Mouse (Mus musculus): Measurements from ENCODE around the gene Rab36. TPM values are rescaled to one million over a fixed set of nuclear protein-coding genes. Genes with fewer than 3 reads are reported as not detected.

Rab36 gene
- 3.4 and 4.1 TPM in 2 replicates for polyA plus RNA-seq (2016; fragmentation: Nextera tagmentation; extraction: Ambion mirVana)

- no peaks in the 10 kb centered on the region for H3K36me3 ChIP-seq
- H3K4me1 ChIP-seq: peaks cover 19% of the 10 kb centered on the region
- H3K9me3 ChIP-seq (replicated peaks): no peaks in the 10 kb centered on the region
- peak within 1 kb of the TSS; percentile 59 for H3K4me2 ChIP-seq
- peak within 1 kb of the TSS; percentile 25; the same call in 1 of the 2 replicates for H3K27ac ChIP-seq
- no peaks in the 10 kb centered on the region for H3K27me3 ChIP-seq (replicated peaks)
- peak within 1 kb of the TSS; percentile 22; the same call in 1 of the 2 replicates for H3K9ac ChIP-seq
- peak within 1 kb of the TSS; percentile 41 for H3K4me3 ChIP-seq
- under 1% methylated on average over 36 of the region's 36 CpGs for WGBS (ENCODE audit: insufficient replicate concordance)
- peak; percentile 88 for ATAC-seq
These were observed at the start of gene Rab36 for GRCm38 (mm10) chr10:75036883-75037379. TSS of gene Rab36 (plus strand) at chr10:75037058.

DNA sequence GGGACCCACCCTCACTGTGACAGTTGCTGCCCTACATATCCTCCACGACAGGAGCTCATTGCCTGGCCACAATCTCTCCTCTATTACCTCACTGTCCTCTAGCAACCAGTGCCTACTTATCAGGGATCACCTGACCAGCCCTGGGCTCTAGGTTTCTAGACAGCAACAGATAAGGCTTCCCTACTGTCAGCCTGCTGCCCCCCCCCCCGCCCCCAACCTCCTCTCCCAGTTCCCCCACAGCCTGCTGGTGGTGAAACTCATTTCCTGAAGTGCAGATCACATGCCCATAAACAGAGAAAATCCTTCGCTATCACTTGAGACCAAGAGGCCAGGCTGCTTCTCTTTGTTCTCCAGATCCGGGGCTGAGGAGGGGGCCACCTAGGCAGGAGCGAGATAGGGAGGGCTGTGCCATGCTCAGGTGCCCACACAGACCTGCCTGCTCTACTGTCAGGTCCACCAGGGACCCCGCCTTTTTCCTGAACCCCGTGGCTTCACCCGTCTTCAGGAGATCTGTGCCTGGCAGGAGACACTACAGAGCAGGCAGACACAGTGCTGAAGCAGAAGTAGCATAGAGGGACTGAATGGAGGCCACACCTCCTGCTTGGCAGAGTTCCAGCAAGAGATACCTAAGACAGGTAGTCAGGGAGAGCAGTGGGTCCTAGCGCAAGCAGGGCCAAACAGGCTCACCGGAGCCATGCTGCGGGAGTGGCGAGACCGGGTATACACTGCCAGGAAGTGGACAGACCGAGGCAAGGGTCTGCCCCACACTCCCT lies 49.0 kb upstream of the Rab36 start:
- H3K27ac ChIP-seq: no peak overlapping the region; the same call in 1 of the 2 replicates
- 15% methylated on average over 14 of the region's 14 CpGs for WGBS (ENCODE audit: insufficient replicate concordance)
- H3K27me3 ChIP-seq (replicated peaks): peaks cover 14% of the 10 kb centered on the region; the same call in 1 of the 2 replicates
- H3K4me2 ChIP-seq: peak overlapping the region; percentile 25; the same call in 1 of the 2 replicates
- H3K4me3 ChIP-seq: no peak overlapping the region
- H3K36me3 ChIP-seq: no peaks in the 10 kb centered on the region
- H3K4me1 ChIP-seq: peaks cover 30% of the 10 kb centered on the region
- no peaks in the 10 kb centered on the region for H3K9me3 ChIP-seq (replicated peaks)
- ATAC-seq: peak; percentile 58
- no peak overlapping the region for H3K9ac ChIP-seq

- ATAC-seq: no peak
- no peaks in the 10 kb centered on the region for H3K36me3 ChIP-seq
- H3K4me3 ChIP-seq: no peak overlapping the region
- 60% methylated on average over 4 of the region's 4 CpGs for WGBS (ENCODE audit: insufficient replicate concordance)
- no peaks in the 10 kb centered on the region for H3K9me3 ChIP-seq (replicated peaks)
- H3K9ac ChIP-seq: no peak overlapping the region
- no peak overlapping the region for H3K4me2 ChIP-seq
- peaks cover 33% of the 10 kb centered on the region for H3K4me1 ChIP-seq
- no peak overlapping the region for H3K27ac ChIP-seq
- peaks cover 33% of the 10 kb centered on the region for H3K27me3 ChIP-seq (replicated peaks)
These were observed 47.0 kb upstream of the Rab36 start for GRCm38 (mm10) chr10:74989814-74990213.

DNA sequence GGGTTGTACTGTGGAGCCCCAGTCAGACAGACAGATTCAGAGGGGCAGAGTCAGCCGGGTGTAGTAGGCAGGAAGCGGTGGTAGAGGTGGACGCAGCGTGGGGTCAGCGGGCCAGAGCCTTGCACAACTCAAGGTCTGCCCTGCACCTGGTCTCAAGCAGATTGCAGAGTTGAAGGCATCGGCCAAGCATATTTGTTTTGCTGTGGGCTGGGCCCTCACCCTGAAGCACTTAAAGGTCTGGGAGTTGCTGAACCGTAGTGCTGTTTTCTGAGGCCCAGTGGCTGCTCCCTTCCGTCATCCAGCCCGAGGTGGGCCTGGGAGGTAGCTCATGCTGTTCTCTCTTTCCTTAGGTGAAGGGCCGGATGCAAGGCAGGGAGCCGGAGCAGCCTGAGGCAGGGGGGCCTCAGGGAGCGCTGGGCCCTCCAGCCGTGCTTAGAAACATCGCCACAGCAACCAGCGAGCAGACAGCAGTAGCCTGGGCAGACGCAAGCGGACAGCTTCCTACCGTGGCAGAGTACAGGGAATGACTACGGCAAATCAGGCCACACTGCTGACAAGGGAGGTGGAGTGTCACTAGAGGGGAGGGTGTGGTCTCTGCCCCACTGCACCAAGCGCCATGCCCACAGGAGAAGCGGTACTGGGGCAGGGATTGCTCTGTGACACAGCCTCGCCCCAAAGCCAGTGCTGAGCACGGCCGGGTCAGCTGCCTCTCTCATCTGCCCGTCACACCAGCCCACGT lies 46.1 kb upstream of the Rab36 start:
- Histone ChIP-seq H3K9me3 (replicated peaks) (no peaks in the 10 kb centered on the region), H3K27ac (no peak overlapping the region), H3K4me3 (no peak overlapping the region), H3K4me1 (peaks cover 42% of the 10 kb centered on the region), H3K9ac (no peak overlapping the region), H3K4me2 (no peak overlapping the region), H3K36me3 (no peaks in the 10 kb centered on the region), H3K27me3 (replicated peaks) (peaks cover 42% of the 10 kb centered on the region)
- WGBS (ENCODE audit: insufficient replicate concordance): 63% methylated on average over 26 of the region's 26 CpGs
- ATAC-seq: no peak

DNA sequence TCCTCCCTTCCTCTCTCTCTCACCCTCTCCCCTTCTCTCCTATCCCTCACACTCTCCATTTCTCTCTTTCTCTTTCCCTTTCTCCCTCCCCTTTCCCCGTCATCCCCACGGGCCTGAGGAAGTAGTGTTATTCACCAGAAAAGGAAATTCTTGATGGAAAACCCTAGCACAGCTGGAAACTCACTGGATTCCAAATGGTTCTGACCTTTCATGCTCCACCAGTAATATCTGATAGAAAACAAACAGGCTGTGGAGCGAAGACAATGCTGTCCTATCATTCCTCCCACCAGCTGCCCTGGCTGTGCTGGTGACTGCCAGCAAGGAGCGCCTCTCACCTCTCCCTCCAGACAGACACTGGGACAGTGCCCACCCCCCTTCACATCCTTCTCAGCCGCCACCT lies 42.0 kb upstream of the Rab36 start:
- no peak overlapping the region for H3K27ac ChIP-seq

DNA sequence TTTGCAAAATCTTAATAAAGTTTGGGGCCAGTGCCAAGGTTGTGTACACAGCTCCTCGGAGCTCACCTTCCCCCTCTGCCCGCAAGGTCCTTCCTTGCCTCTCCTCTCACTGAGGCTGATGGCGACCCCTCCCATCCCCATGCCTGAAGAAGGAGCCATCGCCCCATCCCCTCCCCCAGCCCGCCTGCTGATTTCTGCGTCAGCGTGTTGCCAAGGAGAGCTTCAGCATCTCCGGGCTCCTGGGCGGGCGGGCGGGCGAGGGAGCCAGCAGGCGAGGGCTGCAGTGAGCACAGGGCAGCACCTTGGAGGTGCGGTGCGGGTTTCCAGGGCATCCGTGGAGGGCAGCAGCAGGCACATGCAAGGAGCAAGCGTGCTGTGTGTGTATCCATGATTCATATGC lies 41.5 kb upstream of the Rab36 start:
- H3K4me1 ChIP-seq: peaks cover 18% of the 10 kb centered on the region
- no peak overlapping the region for H3K9ac ChIP-seq
- H3K27ac ChIP-seq: no peak overlapping the region
- H3K4me2 ChIP-seq: peak overlapping the region; percentile 32; the same call in 1 of the 2 replicates
- no peaks in the 10 kb centered on the region for H3K9me3 ChIP-seq (replicated peaks)
- 32% methylated on average over 17 of the region's 17 CpGs for WGBS (ENCODE audit: insufficient replicate concordance)
- H3K36me3 ChIP-seq: no peaks in the 10 kb centered on the region
- peaks cover 43% of the 10 kb centered on the region for H3K27me3 ChIP-seq (replicated peaks)
- ATAC-seq: no peak
- no peak overlapping the region for H3K4me3 ChIP-seq

More for the DNA sequence above, 42.0 kb upstream of the Rab36 start:
- Histone ChIP-seq H3K4me2 (no peak overlapping the region), H3K4me3 (no peak overlapping the region), H3K27me3 (replicated peaks) (peaks cover 43% of the 10 kb centered on the region), H3K9me3 (replicated peaks) (no peaks in the 10 kb centered on the region), H3K36me3 (no peaks in the 10 kb centered on the region), H3K9ac (no peak overlapping the region), H3K4me1 (peaks cover 18% of the 10 kb centered on the region)
- no peak for ATAC-seq
- 24% methylated on average over 5 of the region's 5 CpGs for WGBS (ENCODE audit: insufficient replicate concordance)

- H3K36me3 ChIP-seq: no peaks in the 10 kb centered on the region
- H3K4me1 ChIP-seq: peaks cover 18% of the 10 kb centered on the region
- no peak overlapping the region for H3K4me2 ChIP-seq
- ATAC-seq: no peak
- no peak overlapping the region for H3K27ac ChIP-seq
- H3K27me3 ChIP-seq (replicated peaks): 0 out of 2 replicates have a peak, but pooled peaks cover 5% of the 10 kb centered on the region
- no peak overlapping the region for H3K9ac ChIP-seq
- H3K4me3 ChIP-seq: no peak overlapping the region
- no peaks in the 10 kb centered on the region for H3K9me3 ChIP-seq (replicated peaks)
- WGBS (ENCODE audit: insufficient replicate concordance): 80% methylated on average over 8 of the region's 8 CpGs
These were observed 35.5 kb upstream of the Rab36 start for GRCm38 (mm10) chr10:75001391-75001790.

GRCm38 (mm10) chr10:75004067-75004466 lies 32.8 kb upstream of the Rab36 start:
- peak; percentile 68 for ATAC-seq
- H3K4me3 ChIP-seq: no peak overlapping the region
- H3K9me3 ChIP-seq (replicated peaks): no peaks in the 10 kb centered on the region
- WGBS (ENCODE audit: insufficient replicate concordance): 25% methylated on average over 3 of the region's 3 CpGs
- 0 out of 2 replicates have a peak, but pooled peaks cover 7% of the 10 kb centered on the region for H3K27me3 ChIP-seq (replicated peaks)
- H3K4me1 ChIP-seq: peaks cover 18% of the 10 kb centered on the region
- no peak overlapping the region for H3K4me2 ChIP-seq
- H3K36me3 ChIP-seq: no peaks in the 10 kb centered on the region
- no peak overlapping the region for H3K27ac ChIP-seq
- no peak overlapping the region for H3K9ac ChIP-seq

GRCm38 (mm10) chr10:75006889-75007662 lies 29.8 kb upstream of the Rab36 start:
- ATAC-seq: no peak
- Histone ChIP-seq H3K36me3 (no peaks in the 10 kb centered on the region), H3K4me1 (peaks cover 18% of the 10 kb centered on the region), H3K4me3 (no peak overlapping the region), H3K4me2 (no peak overlapping the region), H3K27me3 (replicated peaks) (0 out of 2 replicates have a peak, but pooled peaks cover 7% of the 10 kb centered on the region), H3K27ac (no peak overlapping the region), H3K9ac (no peak overlapping the region), H3K9me3 (replicated peaks) (no peaks in the 10 kb centered on the region)
- WGBS (ENCODE audit: insufficient replicate concordance): 64% methylated on average over 8 of the region's 8 CpGs

DNA sequence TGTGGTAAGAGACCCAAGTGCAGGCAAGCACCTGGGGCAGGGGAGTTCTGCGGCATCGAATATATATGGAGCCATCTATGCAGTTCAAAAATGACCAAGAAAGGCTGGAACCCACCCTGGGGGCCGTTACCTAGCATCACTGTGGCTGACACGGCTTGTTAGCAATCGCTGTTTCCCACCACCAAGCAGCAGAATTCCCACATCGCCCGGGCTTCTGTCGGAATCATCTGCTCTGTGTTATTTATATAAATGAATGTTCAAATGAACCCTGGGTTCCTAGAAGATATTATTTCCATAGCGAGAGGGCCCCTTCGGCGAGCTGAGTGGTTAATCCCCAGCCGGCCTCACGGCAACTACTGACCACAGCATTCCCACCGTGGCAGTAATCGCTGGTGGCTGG lies 26.2 kb upstream of the Rab36 start:
- 83% methylated on average over 15 of the region's 15 CpGs for WGBS (ENCODE audit: insufficient replicate concordance)
- Histone ChIP-seq H3K4me1 (no peaks in the 10 kb centered on the region), H3K27ac (no peak overlapping the region), H3K4me2 (no peak overlapping the region), H3K36me3 (no peaks in the 10 kb centered on the region), H3K4me3 (no peak overlapping the region), H3K27me3 (replicated peaks) (0 out of 2 replicates have a peak, but pooled peaks cover 7% of the 10 kb centered on the region), H3K9me3 (replicated peaks) (no peaks in the 10 kb centered on the region), H3K9ac (no peak overlapping the region)
- no peak for ATAC-seq

DNA sequence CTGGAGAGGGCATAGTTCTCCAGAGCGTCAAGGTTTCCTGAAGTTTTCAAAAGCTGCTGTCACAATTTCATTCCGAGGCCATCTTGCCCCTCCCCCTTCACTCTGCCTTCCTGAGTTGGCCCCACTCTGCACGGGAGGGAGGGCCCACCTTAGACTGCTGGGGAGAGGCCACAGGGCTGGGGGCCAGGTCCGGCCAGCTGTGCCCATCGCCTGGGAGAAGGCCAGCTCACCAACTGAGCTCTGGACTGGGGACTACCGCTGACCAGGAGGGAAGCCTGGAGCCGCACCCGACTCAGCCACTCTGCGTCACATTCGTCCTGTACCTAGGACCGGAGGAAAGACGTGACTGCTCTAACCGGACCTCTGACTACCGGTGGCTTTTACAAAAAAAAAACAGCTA lies 21.4 kb upstream of the Rab36 start:
- H3K27me3 ChIP-seq (replicated peaks): no peaks in the 10 kb centered on the region
- no peaks in the 10 kb centered on the region for H3K36me3 ChIP-seq
- no peaks in the 10 kb centered on the region for H3K9me3 ChIP-seq (replicated peaks)
- WGBS (ENCODE audit: insufficient replicate concordance): 59% methylated on average over 13 of the region's 14 CpGs
- no peaks in the 10 kb centered on the region for H3K4me1 ChIP-seq
- H3K4me3 ChIP-seq: no peak overlapping the region
- no peak for ATAC-seq
- H3K27ac ChIP-seq: no peak overlapping the region
- no peak overlapping the region for H3K4me2 ChIP-seq
- H3K9ac ChIP-seq: no peak overlapping the region
